Mouse (Mus musculus) kidney, postnatal 36 days (tissue): ENCODE results near the gene Gas2l1.

Source experiments
- DNase-seq, 2 experiments: peaks; one replicate each; pipeline ENCODE4 v3.0.0; 2021 to 2022; ENCODE audit warnings: mixed read lengths in 2 of 2

The Gas2l1 gene

DNA sequence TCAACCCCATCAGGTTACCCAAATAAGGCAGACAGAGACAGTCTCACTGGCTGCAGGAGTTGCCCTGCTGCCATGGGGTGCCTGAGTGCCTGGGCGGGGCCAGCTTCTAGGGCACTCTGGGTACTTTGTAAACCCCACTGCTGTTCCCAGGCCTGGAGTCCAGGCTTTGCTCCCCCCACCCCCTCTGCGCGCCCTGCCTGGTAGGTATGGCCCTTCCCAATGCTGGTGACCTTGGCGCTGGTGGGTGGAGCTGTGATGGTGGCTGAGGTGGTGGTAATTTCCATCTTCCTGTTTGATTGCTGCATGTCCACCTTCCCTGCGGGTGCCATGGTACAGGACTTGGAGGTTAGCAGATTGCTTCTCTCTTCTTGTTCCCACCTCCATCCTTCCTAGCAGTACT, 24.5 kb downstream of the Gas2l1 start:
- no peak for DNase-seq

DNA sequence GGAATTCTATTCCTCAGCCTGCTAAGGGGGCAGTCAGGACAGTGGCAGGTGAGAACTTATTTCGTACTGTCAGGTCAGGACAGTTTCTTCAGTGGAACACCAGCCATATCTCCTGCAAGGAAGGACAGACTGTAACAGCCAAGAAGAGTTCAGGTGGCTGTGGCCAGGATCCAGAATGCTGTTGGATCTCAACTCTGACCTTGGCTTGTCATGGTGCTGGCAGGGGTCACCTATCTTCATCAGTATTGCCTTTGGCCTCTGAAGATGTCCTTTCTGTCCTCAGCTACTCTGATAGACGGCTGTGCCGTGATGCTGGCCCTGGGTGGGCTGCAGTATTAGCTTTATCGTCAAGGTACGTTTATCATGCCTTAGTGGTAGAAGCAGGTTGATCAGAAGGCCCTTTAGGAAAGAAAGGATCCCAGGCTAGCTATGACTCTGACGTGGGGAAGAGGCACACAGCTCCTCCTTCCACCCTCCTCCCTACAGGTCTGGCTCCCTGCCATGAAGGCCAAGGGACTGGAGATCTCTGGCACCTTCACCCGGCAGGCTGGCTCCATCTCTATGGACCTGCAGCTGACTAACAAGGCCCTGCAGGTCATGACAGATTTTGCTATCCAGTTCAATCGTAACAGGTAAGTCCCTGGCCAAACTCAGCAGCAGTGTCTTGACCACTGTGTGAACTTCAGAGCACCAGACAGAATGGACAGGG, 27.8 kb downstream of the Gas2l1 start:
- DNase-seq: peak; percentile 60 to 73

DNA sequence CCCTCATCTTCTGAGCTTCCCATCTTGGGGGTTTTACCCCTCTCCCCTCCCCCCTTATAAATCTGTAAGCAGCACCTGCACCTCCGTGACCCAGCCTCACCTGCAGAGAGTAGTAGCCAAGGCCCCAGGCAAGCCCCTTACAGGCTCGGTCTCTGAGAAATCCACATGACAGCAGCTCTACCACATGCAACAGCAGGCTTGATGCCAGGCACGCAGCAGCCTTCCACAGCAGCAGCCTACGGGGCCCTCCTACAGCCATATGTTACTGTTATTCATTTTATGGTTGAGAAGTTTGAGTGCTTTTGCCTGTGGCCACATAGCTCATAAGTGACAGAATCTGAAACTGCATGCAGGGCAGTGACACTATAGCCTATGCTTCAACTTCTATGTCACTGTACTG, 29.7 kb downstream of the Gas2l1 start:
- DNase-seq: no peak

DNA sequence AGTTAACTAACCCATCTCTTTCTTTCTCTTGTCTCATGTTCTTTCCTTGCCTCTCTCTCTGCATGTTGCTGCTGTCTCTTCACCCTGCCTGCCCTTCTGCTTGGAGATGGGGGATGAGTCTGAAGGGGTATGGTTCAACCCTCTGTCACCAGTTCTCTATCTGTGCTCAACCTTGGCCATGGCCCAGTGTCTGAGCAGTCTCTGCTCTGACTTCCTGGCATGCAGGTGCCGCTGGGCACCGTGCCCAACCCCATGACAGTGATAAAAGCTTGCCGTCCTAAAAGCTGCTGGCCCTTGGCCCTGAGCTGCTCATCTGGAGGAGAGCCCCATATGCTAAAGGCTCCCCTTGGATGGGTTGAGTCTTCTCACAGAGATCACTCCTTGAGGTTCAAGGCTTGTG, 32.0 kb downstream of the Gas2l1 start:
- DNase-seq: peak; percentile 58 to 79

DNA sequence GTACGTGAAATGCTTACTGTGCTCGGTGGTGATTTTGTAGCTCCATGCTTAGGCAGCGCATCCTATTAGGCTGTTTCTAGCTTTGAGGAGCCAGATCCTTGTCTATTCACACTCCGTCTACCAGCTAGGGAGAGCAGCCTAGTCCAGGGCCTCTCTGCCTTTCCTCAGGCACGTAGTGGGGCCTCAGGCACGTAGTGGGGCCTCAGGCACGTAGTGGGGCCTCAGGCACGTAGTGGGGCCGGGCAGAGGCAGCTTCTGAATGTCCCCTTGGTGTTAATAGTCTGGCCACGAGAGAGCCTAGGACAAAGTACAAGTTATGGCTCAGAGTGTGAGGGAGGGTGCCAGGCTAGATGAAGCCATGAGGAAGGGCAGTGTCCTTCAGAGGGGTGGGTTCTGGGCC, 32.4 kb downstream of the Gas2l1 start:
- no peak for DNase-seq

DNA sequence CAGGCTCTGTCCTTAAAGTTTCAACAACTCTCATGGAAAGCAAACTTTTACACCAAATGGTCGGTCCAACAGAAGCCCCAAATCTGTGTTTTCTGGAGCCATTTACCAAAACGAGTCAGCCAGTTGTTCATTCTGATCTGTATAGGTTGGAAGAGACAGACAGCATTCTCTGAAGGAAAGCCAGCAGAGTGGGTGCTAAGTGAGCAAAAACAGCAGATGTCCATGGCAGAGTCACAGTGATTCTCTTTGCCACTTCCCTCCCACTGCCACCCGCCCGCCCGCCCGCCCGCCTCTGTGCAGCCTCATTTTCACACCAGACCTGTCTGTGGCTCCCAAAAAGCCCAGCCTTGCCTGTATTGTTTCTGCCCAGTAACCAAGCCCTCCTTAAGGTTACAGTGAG, 36.9 kb downstream of the Gas2l1 start:
- no peak for DNase-seq

DNA sequence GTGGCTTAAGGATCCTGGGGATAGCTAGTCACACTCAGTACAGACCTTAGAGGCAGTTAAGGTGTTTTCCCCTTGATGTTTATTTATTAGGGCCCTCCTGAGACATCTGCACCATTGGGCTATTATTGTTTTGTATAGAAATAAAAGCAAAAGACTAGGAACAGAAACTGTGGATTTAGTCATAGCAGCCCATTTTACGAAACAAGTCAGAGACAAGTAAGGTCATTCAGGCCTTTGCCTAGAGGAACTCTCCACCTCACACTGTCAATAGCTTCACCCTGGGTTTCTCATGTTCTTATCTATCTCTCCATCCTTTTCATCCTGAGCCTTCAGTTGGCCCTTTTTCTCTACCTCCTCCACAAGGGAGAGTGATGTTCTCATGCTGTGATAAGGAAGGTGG, 40.0 kb downstream of the Gas2l1 start:
- no peak for DNase-seq

DNA sequence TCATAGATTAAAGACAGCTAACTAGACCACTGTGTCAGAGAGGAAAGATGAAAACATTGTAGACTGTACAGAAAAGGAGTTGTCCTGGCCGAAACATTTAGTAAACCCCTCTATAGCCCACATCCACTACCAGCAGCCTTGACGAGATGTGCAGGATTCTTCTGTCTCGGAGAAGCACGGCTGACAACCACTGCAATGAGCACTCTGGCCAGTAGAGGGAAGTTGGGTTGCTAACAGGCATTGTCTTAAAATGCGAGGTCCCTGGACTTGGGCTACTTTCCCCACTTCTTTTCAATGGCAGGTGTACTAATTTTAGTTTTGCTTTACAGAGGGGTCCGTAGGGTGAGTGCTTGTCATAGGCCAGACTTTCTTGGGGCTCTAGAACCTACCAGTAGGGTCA, 47.6 kb downstream of the Gas2l1 start:
- DNase-seq: peak in 1 of 2 experiments; percentile 57

DNA sequence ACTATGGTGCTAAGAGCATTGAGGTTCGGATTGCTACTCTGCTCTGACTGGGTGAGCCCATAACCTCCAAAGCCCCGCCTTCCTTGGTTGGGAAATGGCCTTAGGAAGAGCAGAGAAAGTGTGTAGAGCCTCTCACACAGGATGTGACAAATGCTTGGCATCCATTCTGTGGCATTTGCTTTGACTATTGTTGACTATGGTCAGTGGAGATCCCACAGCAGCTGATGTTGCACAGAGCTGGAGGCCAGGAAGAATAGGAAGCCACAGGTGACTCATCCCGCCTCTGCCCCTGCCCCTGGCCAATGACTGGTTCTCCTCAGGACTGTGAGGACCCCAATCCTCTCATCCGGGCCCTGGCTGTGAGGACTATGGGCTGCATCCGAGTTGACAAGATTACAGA, 48.8 kb downstream of the Gas2l1 start:
- DNase-seq: no peak

DNA sequence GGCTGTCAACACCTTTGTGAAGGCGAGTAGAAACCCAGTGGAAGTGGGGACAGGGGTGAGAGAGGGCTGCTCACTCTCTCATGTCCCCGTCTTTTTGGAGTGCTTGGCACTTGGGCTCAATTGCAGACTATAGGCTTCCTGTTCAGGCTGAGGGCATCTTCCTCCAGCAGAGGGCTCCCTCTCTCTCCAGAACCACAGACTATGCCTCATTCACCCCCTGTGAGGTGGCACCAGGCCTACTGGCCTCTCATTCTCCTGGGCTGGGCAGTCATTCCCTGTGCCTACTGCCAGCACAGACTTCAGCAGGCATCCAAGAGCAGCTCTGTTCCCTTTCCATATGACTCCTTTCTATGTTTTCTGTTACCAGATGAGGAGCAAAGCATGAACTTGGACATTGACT, 49.4 kb downstream of the Gas2l1 start:
- DNase-seq: peak; percentile 63 to 80

DNA sequence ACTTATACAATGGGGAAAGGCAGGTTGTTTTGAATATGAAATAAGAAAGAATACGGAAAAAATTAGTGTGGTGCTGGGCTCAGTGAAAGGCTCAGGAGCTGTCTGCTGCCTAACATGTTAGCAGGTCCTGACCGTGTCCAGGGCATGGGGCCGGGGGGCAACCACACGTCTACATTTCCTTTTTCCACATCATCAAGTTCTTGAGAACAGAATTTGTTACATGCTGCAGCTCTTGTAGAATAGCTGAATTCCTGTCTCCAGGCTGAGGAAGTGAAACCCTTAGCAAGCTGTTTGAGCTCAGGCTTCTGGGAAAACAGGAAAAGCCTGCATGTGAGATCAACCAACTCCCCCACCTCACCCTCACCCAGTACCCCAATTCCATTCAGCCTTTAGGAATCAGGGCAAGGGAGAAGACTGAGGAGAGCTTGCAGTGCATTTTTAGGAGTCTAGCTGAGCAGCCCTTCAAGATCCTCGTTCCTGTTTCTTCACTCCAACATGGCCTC, 52.9 kb downstream of the Gas2l1 start:
- no peak for DNase-seq

DNA sequence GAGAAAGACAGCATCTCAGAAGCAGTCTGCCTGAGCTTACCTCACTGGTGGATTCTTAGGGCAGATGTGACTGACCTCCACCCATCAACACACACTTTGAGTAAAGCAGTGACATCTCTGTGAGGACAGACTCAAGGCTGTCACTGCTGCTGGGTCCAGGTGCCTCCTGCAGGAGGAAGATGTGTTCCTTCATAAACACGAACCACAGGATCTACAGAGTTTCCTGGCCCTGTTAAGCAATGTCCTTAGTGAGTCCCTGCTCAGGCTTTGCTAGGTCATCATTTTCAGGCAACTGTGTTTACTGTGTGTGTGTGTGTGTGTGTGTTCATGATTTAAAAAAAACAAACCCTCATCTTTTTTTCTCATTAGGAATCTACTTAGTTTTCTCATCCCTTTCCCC, 53.6 kb downstream of the Gas2l1 start:
- no peak for DNase-seq

DNA sequence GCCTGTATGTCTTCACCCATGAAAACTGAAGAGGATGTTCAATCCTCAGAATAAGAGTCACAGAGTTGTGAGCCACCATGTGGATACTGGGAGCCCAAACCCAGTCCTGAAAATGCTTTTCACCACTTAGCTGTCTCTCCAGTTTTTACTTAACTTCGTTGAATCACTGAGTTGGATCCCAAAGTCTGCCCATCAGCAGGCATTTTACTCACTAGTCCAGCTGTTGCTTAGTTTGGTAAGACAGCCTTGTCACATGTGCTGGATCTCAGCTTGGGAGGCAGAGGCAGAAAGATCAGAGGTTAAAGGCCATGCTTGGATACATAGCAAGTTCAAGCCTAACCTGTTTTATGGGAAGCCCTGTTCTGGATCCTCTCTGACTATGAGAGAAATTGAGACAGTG, 54.9 kb downstream of the Gas2l1 start:
- DNase-seq: no peak

DNA sequence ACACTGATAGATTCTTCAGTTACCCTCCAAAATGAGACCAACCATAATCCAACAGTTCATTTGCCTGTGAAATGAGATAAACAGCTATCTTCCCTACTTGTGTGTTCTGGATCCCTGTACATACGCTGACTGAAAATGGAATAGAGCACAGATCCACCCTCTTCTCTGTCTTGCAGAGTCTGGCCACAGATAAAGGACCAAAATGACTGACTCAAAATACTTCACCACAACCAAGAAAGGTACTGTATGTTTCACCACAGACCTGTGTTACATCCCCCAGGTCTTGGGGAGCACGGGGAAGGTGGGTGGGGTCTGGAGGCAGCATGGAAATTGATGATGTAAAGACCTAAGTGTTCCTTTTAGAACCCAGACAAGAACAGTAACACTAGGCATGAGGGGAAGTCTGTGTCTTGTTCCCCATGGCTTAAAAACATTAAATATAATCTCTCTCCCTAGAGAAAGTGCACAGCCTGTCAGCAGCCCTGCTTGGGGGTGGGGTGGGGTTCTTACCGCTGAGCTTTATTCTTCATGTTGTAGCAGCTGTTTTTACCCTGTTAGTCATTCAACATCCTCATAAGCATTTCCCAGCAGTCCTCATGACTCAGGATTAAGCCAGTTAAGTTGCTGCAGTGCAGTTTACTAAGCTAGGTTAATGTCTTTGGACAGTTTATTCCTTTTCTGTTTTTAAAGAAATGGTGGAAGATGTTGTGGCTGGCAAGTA, 55.6 kb downstream of the Gas2l1 start:
- DNase-seq: no peak

DNA sequence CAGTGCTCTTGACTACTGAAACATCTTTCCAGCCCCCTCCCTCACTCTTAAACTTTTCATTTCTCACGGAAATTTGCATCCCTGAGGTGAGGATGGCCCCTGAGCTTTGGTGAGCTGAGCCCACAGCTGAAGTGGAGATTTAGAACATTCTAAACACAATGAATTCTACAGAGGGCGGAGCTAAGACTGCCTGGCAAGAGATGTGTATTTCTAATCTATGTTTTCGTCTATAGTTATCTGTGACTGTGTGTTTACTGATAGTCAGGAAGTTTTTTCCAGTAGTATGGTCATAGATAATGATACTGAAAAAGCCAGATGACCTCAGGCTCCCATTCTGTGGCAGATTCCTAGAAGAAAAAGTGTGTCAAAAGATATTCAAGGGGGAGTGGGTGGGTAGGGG, 56.3 kb downstream of the Gas2l1 start:
- DNase-seq: no peak

DNA sequence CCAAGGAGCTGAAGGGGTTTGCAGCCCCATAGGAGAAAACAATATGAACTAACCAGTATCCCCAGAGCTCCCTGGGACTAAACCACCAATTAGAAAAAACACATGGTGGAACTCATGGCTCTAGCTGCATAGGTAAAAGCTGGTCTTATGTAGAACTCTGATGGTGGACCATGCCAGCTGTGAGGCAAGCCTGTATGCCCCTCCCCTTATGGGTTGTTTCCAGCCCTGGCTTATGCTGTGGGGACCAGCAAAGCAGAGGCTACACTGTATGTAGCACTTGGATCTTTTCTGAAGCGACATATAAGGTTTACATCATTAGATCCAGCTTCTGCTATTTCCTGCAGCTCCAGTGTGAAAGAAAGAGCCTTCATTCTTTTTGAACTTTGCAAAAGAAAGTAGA, 57.9 kb downstream of the Gas2l1 start:
- DNase-seq: no peak

DNA sequence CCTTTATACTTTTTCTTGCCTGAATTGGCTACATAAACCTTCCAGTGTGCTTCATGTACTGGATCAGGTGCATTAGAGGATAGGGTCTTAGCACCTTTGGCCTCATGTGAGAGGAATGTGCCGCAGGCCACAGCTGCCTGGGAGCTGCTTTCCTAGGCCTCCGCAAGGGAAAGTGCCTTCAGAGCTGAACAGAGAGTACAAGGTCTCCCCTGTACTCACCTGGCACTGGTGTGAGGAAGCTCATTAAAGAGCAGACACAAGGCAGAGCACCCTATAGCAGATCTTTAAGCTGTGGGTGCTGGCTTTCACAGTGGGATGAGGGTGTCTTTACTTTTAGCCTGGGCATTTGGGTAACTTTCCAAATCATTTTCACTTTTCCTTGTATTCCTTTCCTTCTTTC, 59.6 kb downstream of the Gas2l1 start:
- DNase-seq: no peak
